In the genomic region with DNA sequence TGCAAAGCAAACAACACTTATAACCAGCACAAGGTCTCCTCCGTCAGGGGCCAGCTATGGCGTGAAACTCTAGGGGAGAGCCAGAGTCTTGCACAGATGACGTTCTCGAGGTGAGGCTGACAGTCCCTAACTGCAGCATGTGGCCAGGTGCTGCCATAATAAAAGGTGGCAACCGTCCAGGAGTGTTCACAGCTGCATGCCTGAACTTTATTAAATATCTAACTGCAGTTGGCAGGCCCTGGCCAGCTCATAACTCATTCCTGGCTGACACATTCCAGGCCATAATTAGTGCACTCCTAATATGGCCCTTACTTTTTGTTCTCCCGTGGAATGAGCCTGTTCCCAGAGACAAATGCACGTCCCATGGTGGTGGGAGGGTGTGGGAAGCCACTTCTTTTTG, we compare ENCODE assay signal across 9 mouse cellular contexts.
DNase-seq lines count a peak whose midpoint lies in the region; ATAC-seq and TF ChIP-seq lines count a peak whose summit lies in the region.
"Had no signal": no experiment of that assay in that cellular context is flagged by ENCODE, and none has a peak within 500 bp of the region (broad histone marks: within the 10 kb centered on the region; RNA-seq: fewer than 3 reads in every experiment).

No protein-coding gene starts in this region.

- H3K27me3 ChIP-seq in lung, embryonic 14.5 days (ENCODE audit: insufficient read depth, low read length): no peaks in the 10 kb centered on the region
- H3K27me3 ChIP-seq: midbrain, embryonic 13.5 days had no signal

- DNase-seq in lung, embryonic 14.5 days: peak; percentile 65
- no peak for DNase-seq in lung, postnatal 14 days
- peak; percentile 41 to 61 for DNase-seq in heart, adult 9 months (ENCODE audit: low spot score in 2 of 2)
- DNase-seq in kidney, adult 9 months: peak; percentile 91
- DNase-seq in retina, postnatal 1 day: peak; percentile 82
- no peak for DNase-seq in natural killer cell, adult 2 months (ENCODE audit: low spot score in 2 of 2)
- no peak for DNase-seq in cerebellum, postnatal 4 days (ENCODE audit: low spot score in 2 of 2)
- no peak for DNase-seq in urinary bladder, postnatal 36 days (ENCODE audit: low spot score in 2 of 2)

- no peaks in the 10 kb centered on the region for H3K9me3 ChIP-seq in lung, embryonic 14.5 days (ENCODE audit: low read depth, low read length)
- H3K9me3 ChIP-seq: midbrain, embryonic 13.5 days had no signal

- no peak overlapping the region for H3K27ac ChIP-seq in lung, embryonic 14.5 days (ENCODE audit: low read depth)
- H3K27ac ChIP-seq: midbrain, embryonic 13.5 days had no signal

- no peak overlapping the region for H3K4me3 ChIP-seq in lung, embryonic 14.5 days (ENCODE audit: low read depth, low read length)
- H3K4me3 ChIP-seq: midbrain, embryonic 13.5 days had no signal

- ATAC-seq in lung, embryonic 14.5 days (ENCODE audit: insufficient read depth): peak; percentile 66
- ATAC-seq: midbrain, embryonic 13.5 days had no signal

- no peak overlapping the region for H3K9ac ChIP-seq in lung, embryonic 14.5 days
- H3K9ac ChIP-seq: midbrain, embryonic 13.5 days had no signal

- no peak for TF ChIP-seq CTCF in lung, embryonic 14.5 days (IDR thresholded peaks at IDR 0.05; ENCODE audit: low read depth)

- 18% methylated on average over 7 of the region's 7 CpGs for WGBS in lung, embryonic 14.5 days

- no peaks in the 10 kb centered on the region for H3K4me1 ChIP-seq in lung, embryonic 14.5 days (ENCODE audit: insufficient read depth)
- H3K4me1 ChIP-seq: midbrain, embryonic 13.5 days had no signal

- no peak overlapping the region for H3K4me2 ChIP-seq in lung, embryonic 14.5 days
- H3K4me2 ChIP-seq: midbrain, embryonic 13.5 days had no signal

- no peaks in the 10 kb centered on the region for H3K36me3 ChIP-seq in lung, embryonic 14.5 days (ENCODE audit: insufficient read depth)
- H3K36me3 ChIP-seq: midbrain, embryonic 13.5 days had no signal

Comparison
In these comparisons a context has a peak if more than half of its experiments do, and no peak if none do; other contexts are left out.
1. DNase-seq: peak in lung, embryonic 14.5 days (single experiment), heart, adult 9 months (2 of 2), kidney, adult 9 months (single experiment) and retina, postnatal 1 day (single experiment); none in lung, postnatal 14 days (single experiment), natural killer cell, adult 2 months (0 of 2), cerebellum, postnatal 4 days (0 of 2) and urinary bladder, postnatal 36 days (0 of 2).